Mouse (Mus musculus): ENCODE data around the gene Banf2.

- TF ChIP-seq CTCF (IDR thresholded peaks at IDR 0.05; ENCODE audit: low read depth, low read length): peak; percentile 54; the same call in 1 of the 2 replicates
- TF ChIP-seq GATA1 (IDR thresholded peaks at IDR 0.05; ENCODE audit: borderline replicate concordance, low read length): no peak
- TF ChIP-seq POLR2AphosphoS5 (IDR thresholded peaks at IDR 0.05; ENCODE audit: insufficient replicate concordance, low read depth, low read length): no peak
- TF ChIP-seq TAL1 (conservative IDR thresholded peaks at IDR 0.05; ENCODE audit: low read depth, low read length): no peak
- no peak for TF ChIP-seq GATA2 (IDR thresholded peaks at IDR 0.05; ENCODE audit: borderline replicate concordance, low read depth, low read length)
Measured at GRCm38 (mm10) chr2:144010282-144011044, 22.4 kb upstream of the Banf2 start.

Data from G1E (cell line).